ENCODE assay signal across 10 mouse cellular contexts in the genomic region with DNA sequence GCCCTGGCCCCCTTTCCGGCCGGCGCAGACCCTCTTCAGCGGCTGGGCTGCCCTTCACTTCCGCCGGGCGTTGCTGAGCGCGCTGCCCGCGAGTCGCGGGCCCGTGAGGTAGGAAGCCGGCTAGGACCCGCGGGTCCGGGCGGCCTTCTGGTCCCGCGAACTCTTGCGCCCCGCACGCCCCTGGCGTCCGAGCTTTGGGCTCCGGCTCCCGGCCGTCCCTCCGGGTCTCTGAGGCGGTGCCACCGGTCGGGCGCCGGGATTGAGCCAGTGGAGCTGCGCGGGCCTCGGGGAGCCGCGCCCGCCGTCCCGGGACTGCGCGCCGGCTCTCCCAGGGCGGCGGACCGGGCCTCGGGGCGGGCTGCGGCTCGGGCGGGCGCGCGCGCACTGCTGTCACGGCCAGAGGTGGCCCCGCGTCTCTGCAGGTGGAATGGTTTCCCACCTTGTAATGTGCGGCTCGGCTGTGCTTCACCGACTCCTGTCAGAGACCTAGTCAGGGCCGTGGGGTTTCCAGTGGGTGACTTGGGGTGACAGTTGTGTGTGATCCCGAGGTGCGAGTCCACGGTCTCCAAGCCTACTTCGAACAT. TPM values are rescaled to one million over a fixed set of nuclear protein-coding genes. Genes with fewer than 3 reads are reported as not detected.
DNase-seq lines count a peak whose midpoint lies in the region; ATAC-seq and TF ChIP-seq lines count a peak whose summit lies in the region.
"Not testable (repeated sequence)": the region's sequence is repeated elsewhere in the genome, so short reads cannot be mapped to it uniquely, and the experiment has no call there.
"Had no signal": no experiment of that assay in that cellular context is flagged by ENCODE, and none has a peak within 500 bp of the region (broad histone marks: within the 10 kb centered on the region; RNA-seq: fewer than 3 reads in every experiment).

No protein-coding gene starts in this region.

- H3K9me3 ChIP-seq in intestine, embryonic 14.5 days (ENCODE audit: control insufficient read depth, low read length); limb, embryonic 14.5 days (ENCODE audit: control insufficient read depth, low read length); midbrain, embryonic 10.5 days (replicated peaks): not testable (repeated sequence)

- not testable (repeated sequence) for H3K36me3 ChIP-seq in intestine, embryonic 14.5 days (ENCODE audit: control insufficient read depth, insufficient read depth, low read length); limb, embryonic 14.5 days (ENCODE audit: control insufficient read depth, insufficient read depth, low read length); midbrain, embryonic 10.5 days

- H3K4me2 ChIP-seq in intestine, embryonic 14.5 days (ENCODE audit: low read length) = peak overlapping the region; percentile 57
- peak overlapping the region; percentile 73 for H3K4me2 ChIP-seq in limb, embryonic 14.5 days (replicated peaks; ENCODE audit: low read depth, low read length, severe bottlenecking)

- not testable (repeated sequence) for H3K27ac ChIP-seq in intestine, embryonic 14.5 days (ENCODE audit: low read depth); limb, embryonic 14.5 days (replicated peaks; ENCODE audit: low read depth, low read length)
- H3K27ac ChIP-seq in midbrain, embryonic 10.5 days (replicated peaks) = peak overlapping the region; percentile 71

- DNase-seq in R1 (ENCODE audit: low read depth, low spot score) = peak; percentile 51
- DNase-seq in embryo, embryonic 9.5 days (ENCODE audit: extremely low spot score) = peak; percentile 4
- peak; percentile 26 for DNase-seq in gastrocnemius, postnatal 10 days
- DNase-seq in intestine, embryonic 14.5 days (ENCODE audit: low spot score) = peak; percentile 69
- DNase-seq in limb, embryonic 14.5 days (ENCODE audit: low spot score); midbrain, embryonic 10.5 days (ENCODE audit: low spot score): not testable (repeated sequence)
- peak; percentile 11 to 28 for DNase-seq in right cerebral cortex, adult 2 months (ENCODE audit: low spot score in 2 of 2)

- H3K27me3 ChIP-seq in intestine, embryonic 14.5 days (replicated peaks; ENCODE audit: control insufficient read depth, insufficient read depth, low read length); limb, embryonic 14.5 days (ENCODE audit: control insufficient read depth, insufficient read depth, low read length); midbrain, embryonic 10.5 days (ENCODE audit: low read depth, poor library complexity, severe bottlenecking): not testable (repeated sequence)

- TF ChIP-seq POLR2A in limb, embryonic 14.5 days (IDR thresholded peaks at IDR 0.05; ENCODE audit: borderline replicate concordance, extremely low read depth, insufficient read depth, insufficient read length) = not testable (repeated sequence)

- WGBS in intestine, embryonic 14.5 days = under 1% methylated on average over 56 of the region's 69 CpGs
- 4% methylated on average over 10 of the region's 69 CpGs for WGBS in limb, embryonic 14.5 days
- under 1% methylated on average over 68 of the region's 69 CpGs for WGBS in midbrain, embryonic 10.5 days

- peak overlapping the region; percentile 61 for H3K4me3 ChIP-seq in intestine, embryonic 14.5 days (ENCODE audit: low read depth, low read length)
- H3K4me3 ChIP-seq in limb, embryonic 14.5 days (replicated peaks; ENCODE audit: low read length) = peak overlapping the region; percentile 55
- H3K4me3 ChIP-seq in midbrain, embryonic 10.5 days = peak overlapping the region; percentile 71

- peaks cover 11% of the 10 kb centered on the region for H3K4me1 ChIP-seq in intestine, embryonic 14.5 days (replicated peaks; ENCODE audit: control insufficient read depth, insufficient read depth, low read length)
- not testable (repeated sequence) for H3K4me1 ChIP-seq in limb, embryonic 14.5 days (ENCODE audit: control insufficient read depth, insufficient read depth, low read length)
- peaks cover 20% of the 10 kb centered on the region for H3K4me1 ChIP-seq in midbrain, embryonic 10.5 days

- H3K9ac ChIP-seq in intestine, embryonic 14.5 days (ENCODE audit: low read length) = peak overlapping the region; percentile 51
- H3K9ac ChIP-seq in limb, embryonic 14.5 days (ENCODE audit: low read depth, low read length, severe bottlenecking) = peak overlapping the region; percentile 66

- peak; percentile 67 for ATAC-seq in intestine, embryonic 14.5 days (replicated peaks; ENCODE audit: low FRiP score, low TSS enrichment, low read depth)
- ATAC-seq in limb, embryonic 14.5 days (ENCODE audit: low FRiP score, low read depth) = peak; percentile 48; the same call in 1 of the 2 replicates

RNA-seq across cellular contexts. Expression of a gene that starts 0.4 kb away (rescaled TPM):
- total RNA-seq in gastrocnemius, postnatal 10 days (2021) = 10 to 100 TPM; 52.9 to 67.6 TPM
- 6.3 and 7.1 TPM in 2 replicates for polyA plus RNA-seq in intestine, embryonic 14.5 days (2014; fragmentation: Nextera tagmentation; extraction: Ambion mirVana)
- polyA plus RNA-seq in limb, embryonic 14.5 days (2012; rRNA removed) = 10.3 and 11.0 TPM in 2 replicates
- polyA plus RNA-seq in limb, embryonic 14.5 days (2014; fragmentation: Nextera tagmentation; extraction: Ambion mirVana) = 7.8 TPM in 2 replicates
- 11.9 and 13.2 TPM in 2 replicates for polyA plus RNA-seq in midbrain, embryonic 10.5 days (2016; fragmentation: Nextera tagmentation; extraction: Ambion mirVana)

RNA-seq across cellular contexts. Expression of a gene that starts 2.6 kb away (rescaled TPM):
- 1 to 10 TPM in 1 of 2 experiments, under 1 TPM in 1; 0.63 to 1.0 TPM for total RNA-seq in gastrocnemius, postnatal 10 days (2021)
- not detected in 2 replicates for polyA plus RNA-seq in intestine, embryonic 14.5 days (2014; fragmentation: Nextera tagmentation; extraction: Ambion mirVana)
- polyA plus RNA-seq in limb, embryonic 14.5 days (2012; rRNA removed) = 0.04 and 0.06 TPM in 2 replicates
- polyA plus RNA-seq in limb, embryonic 14.5 days (2014; fragmentation: Nextera tagmentation; extraction: Ambion mirVana) = not detected in 2 replicates
- polyA plus RNA-seq in midbrain, embryonic 10.5 days (2016; fragmentation: Nextera tagmentation; extraction: Ambion mirVana) = 1.1 and 2.0 TPM in 2 replicates

RNA-seq across cellular contexts. Expression of a gene that starts 38.7 kb away (rescaled TPM):
- total RNA-seq in gastrocnemius, postnatal 10 days (2021) = not detected
- polyA plus RNA-seq in intestine, embryonic 14.5 days (2014; fragmentation: Nextera tagmentation; extraction: Ambion mirVana) = 27.7 and 34.5 TPM in 2 replicates
- polyA plus RNA-seq in limb, embryonic 14.5 days (2012; rRNA removed) = 6.2 and 8.8 TPM in 2 replicates
- polyA plus RNA-seq in limb, embryonic 14.5 days (2014; fragmentation: Nextera tagmentation; extraction: Ambion mirVana) = 18.3 and 22.6 TPM in 2 replicates
- 6.1 and 14.4 TPM in 2 replicates for polyA plus RNA-seq in midbrain, embryonic 10.5 days (2016; fragmentation: Nextera tagmentation; extraction: Ambion mirVana)
- total RNA-seq: gastrocnemius, postnatal 14 days; layer of hippocampus, postnatal 14 days had no signal
- polyA plus RNA-seq: brain, embryonic 14.5 days had no signal
